In genomic region chr6:10970587-10971138, GRCm38 (mm10) we compare ENCODE assay signal across 10 mouse cellular contexts.
A peak's percentile ranks its signal among the peaks of the same experiment; 100 is the strongest.
DNase-seq lines count a peak whose midpoint lies in the region; ATAC-seq lines count a peak whose summit lies in the region.
"Had no signal": no experiment of that assay in that cellular context is flagged by ENCODE, and none has a peak within 500 bp of the region (broad histone marks: within the 10 kb centered on the region; RNA-seq: fewer than 3 reads in every experiment).

No protein-coding gene starts in this region.

- no peaks in the 10 kb centered on the region for H3K27me3 ChIP-seq in embryonic facial prominence, embryonic 13.5 days
- H3K27me3 ChIP-seq in kidney, embryonic 15.5 days: no peaks in the 10 kb centered on the region
- no peaks in the 10 kb centered on the region for H3K27me3 ChIP-seq in limb, embryonic 13.5 days
- H3K27me3 ChIP-seq: CH12.LX; heart, embryonic 13.5 days had no signal

- H3K4me1 ChIP-seq in embryonic facial prominence, embryonic 13.5 days: peaks cover 6% of the 10 kb centered on the region; the same call in 1 of the 2 replicates
- H3K4me1 ChIP-seq in kidney, embryonic 15.5 days: 0 out of 2 replicates have a peak, but pooled peaks cover 3% of the 10 kb centered on the region
- peaks cover 14% of the 10 kb centered on the region for H3K4me1 ChIP-seq in limb, embryonic 13.5 days
- H3K4me1 ChIP-seq: heart, embryonic 13.5 days had no signal

- H3K9me3 ChIP-seq in embryonic facial prominence, embryonic 13.5 days: no peaks in the 10 kb centered on the region
- no peaks in the 10 kb centered on the region for H3K9me3 ChIP-seq in kidney, embryonic 15.5 days (replicated peaks)
- no peaks in the 10 kb centered on the region for H3K9me3 ChIP-seq in limb, embryonic 13.5 days
- H3K9me3 ChIP-seq: heart, embryonic 13.5 days had no signal

- no peak overlapping the region for H3K4me3 ChIP-seq in embryonic facial prominence, embryonic 13.5 days
- H3K4me3 ChIP-seq in kidney, embryonic 15.5 days (replicated peaks): no peak overlapping the region
- no peak overlapping the region for H3K4me3 ChIP-seq in limb, embryonic 13.5 days
- H3K4me3 ChIP-seq: heart, embryonic 13.5 days had no signal

- H3K36me3 ChIP-seq in embryonic facial prominence, embryonic 13.5 days: no peaks in the 10 kb centered on the region
- H3K36me3 ChIP-seq in kidney, embryonic 15.5 days: no peaks in the 10 kb centered on the region
- no peaks in the 10 kb centered on the region for H3K36me3 ChIP-seq in limb, embryonic 13.5 days
- H3K36me3 ChIP-seq: heart, embryonic 13.5 days had no signal

- peak overlapping the region; percentile 35; the same call in 1 of the 2 replicates for H3K4me2 ChIP-seq in embryonic facial prominence, embryonic 13.5 days
- 0 out of 2 replicates have a peak overlapping the region, but pooled peaks have one; percentile 10 for H3K4me2 ChIP-seq in kidney, embryonic 15.5 days
- H3K4me2 ChIP-seq in limb, embryonic 13.5 days (replicated peaks): peak overlapping the region; percentile 44
- H3K4me2 ChIP-seq: heart, embryonic 13.5 days had no signal

- intact Hi-C loops in gastrocnemius, postnatal 14 days (cut with DNase I; ENCODE audit: low total_unique reads): no loop called here

- H3K27ac ChIP-seq in embryonic facial prominence, embryonic 13.5 days: no peak overlapping the region
- peak overlapping the region; percentile 59 for H3K27ac ChIP-seq in kidney, embryonic 15.5 days
- H3K27ac ChIP-seq in limb, embryonic 13.5 days: peak overlapping the region; percentile 15; the same call in 1 of the 2 replicates
- H3K27ac ChIP-seq: heart, embryonic 13.5 days had no signal

- ATAC-seq in embryonic facial prominence, embryonic 13.5 days (ENCODE audit: insufficient number of reproducible peaks, insufficient read depth, low FRiP score, low TSS enrichment, low read depth): no peak
- peak; percentile 79 for ATAC-seq in kidney, embryonic 15.5 days (replicated peaks; ENCODE audit: low FRiP score)
- peak; percentile 51; the same call in 1 of the 2 replicates for ATAC-seq in limb, embryonic 13.5 days (ENCODE audit: low FRiP score, low read depth)

- DNase-seq in layer of hippocampus, adult 11-12 months (ENCODE audit: low spot score): peak; percentile 24
- no peak for DNase-seq in layer of hippocampus, adult 9-10 months (ENCODE audit: low spot score)
- DNase-seq in right cerebral cortex, postnatal 36 days (ENCODE audit: low spot score in 2 of 2): peak; percentile 14 to 18
- DNase-seq in gastrocnemius, postnatal 14 days: no peak
- DNase-seq in ovary, postnatal 14 days (ENCODE audit: low spot score): no peak

- 9% methylated on average over 11 of the region's 11 CpGs for WGBS in embryonic facial prominence, embryonic 13.5 days
- 19% methylated on average over 11 of the region's 11 CpGs for WGBS in kidney, embryonic 15.5 days
- WGBS in limb, embryonic 13.5 days: 10% methylated on average over 11 of the region's 11 CpGs

- peak overlapping the region; percentile 58 for H3K9ac ChIP-seq in embryonic facial prominence, embryonic 13.5 days
- H3K9ac ChIP-seq in kidney, embryonic 15.5 days: no peak overlapping the region
- H3K9ac ChIP-seq in limb, embryonic 13.5 days: no peak overlapping the region
- H3K9ac ChIP-seq: heart, embryonic 13.5 days had no signal

Comparison
In these comparisons a context has a peak if more than half of its experiments do, and no peak if none do; other contexts are left out.
1. DNase-seq: peak in layer of hippocampus, adult 11-12 months (single experiment) and right cerebral cortex, postnatal 36 days (2 of 2); none in layer of hippocampus, adult 9-10 months (single experiment), gastrocnemius, postnatal 14 days (single experiment) and ovary, postnatal 14 days (single experiment).
2. Peak in every context shown above with its lines, with median percentiles within 50 percentile points of each other: H3K4me2 ChIP-seq.